Mouse (Mus musculus) embryonic facial prominence, embryonic 14.5 days (tissue): ENCODE data around the gene Atp6v1g1. TPM values are rescaled to one million over a fixed set of nuclear protein-coding genes. Genes with fewer than 3 reads are reported as not detected.

Experiments used
- ATAC-seq: fragments of 200-750 bp; cut with Nextera tagmentation; 2 replicates; pipeline ENCODE4 v1.8.0; 2017; ENCODE audit warnings: low read depth, moderate number of reproducible peaks, moderate TSS enrichment
- DNase-seq: peaks from one replicate; pipeline ENCODE4 v3.0.0-alpha.2; 2015; ENCODE audit warnings: low spot score
- H3K27ac ChIP-seq: fragments of 300-500 bp; sonication (generic); replicated peaks from 2 replicates; pipeline ENCODE4 v1.5.1; 2014; ENCODE audit warnings: low read depth, mild to moderate bottlenecking, low read length, moderate library complexity
- H3K27me3 ChIP-seq: fragments of 300-500 bp; sonication (generic); replicated peaks from 2 replicates; pipeline ENCODE4 v1.6.1; 2014; ENCODE audit warnings: low read length; ENCODE audit not compliant: control insufficient read depth, insufficient read depth
- H3K36me3 ChIP-seq: fragments of 300-500 bp; sonication (generic); 2 replicates; pipeline ENCODE4 v1.6.1; 2014; ENCODE audit warnings: low read length, mixed read lengths; ENCODE audit not compliant: control insufficient read depth, insufficient read depth
- H3K4me1 ChIP-seq: fragments of 300-500 bp; sonication (generic); 2 replicates; pipeline ENCODE4 v1.6.1; 2014; ENCODE audit warnings: antibody characterized with exemption, low read length; ENCODE audit not compliant: control insufficient read depth, insufficient read depth
- H3K4me2 ChIP-seq: fragments of 300-500 bp; sonication (generic); 2 replicates; pipeline ENCODE4 v1.6.1; 2014; ENCODE audit warnings: low read depth, mild to moderate bottlenecking, low read length, moderate library complexity, mixed read lengths
- H3K4me3 ChIP-seq: fragments of 300-500 bp; sonication (generic); 2 replicates; pipeline ENCODE4 v1.5.1; 2014; ENCODE audit warnings: low read depth, mild to moderate bottlenecking, low read length
- H3K9ac ChIP-seq: fragments of 300-500 bp; sonication (generic); 2 replicates; pipeline ENCODE4 v1.6.1; 2014; ENCODE audit warnings: low read depth, mild to moderate bottlenecking, low read length, moderate library complexity, mixed read lengths
- H3K9me3 ChIP-seq: fragments of 300-500 bp; sonication (generic); 2 replicates; pipeline ENCODE4 v1.6.1; 2016; ENCODE audit warnings: low read length; ENCODE audit not compliant: control insufficient read depth
- WGBS: fragments of 180-500 bp; shearing (Covaris S2); extraction: QIAGEN DNeasy Blood & Tissue Kit; methylation state at CpG from one replicate; pipeline ENCODE4 v1.1.7; 2014; 5-methylcytosine and 5-hydroxymethylcytosine counted together
- polyA plus RNA-seq: library from polyadenylated mRNA; unstranded; fragments of >200 nt; fragmentation: Nextera tagmentation; extraction: Ambion mirVana; gene quantifications from 2 replicates; pipeline ENCODE4 v1.2.1, GENCODE M21; 2014

The Atp6v1g1 gene
- polyA plus RNA-seq, 1 experiment from 2014 or later = 275 TPM

DNA sequence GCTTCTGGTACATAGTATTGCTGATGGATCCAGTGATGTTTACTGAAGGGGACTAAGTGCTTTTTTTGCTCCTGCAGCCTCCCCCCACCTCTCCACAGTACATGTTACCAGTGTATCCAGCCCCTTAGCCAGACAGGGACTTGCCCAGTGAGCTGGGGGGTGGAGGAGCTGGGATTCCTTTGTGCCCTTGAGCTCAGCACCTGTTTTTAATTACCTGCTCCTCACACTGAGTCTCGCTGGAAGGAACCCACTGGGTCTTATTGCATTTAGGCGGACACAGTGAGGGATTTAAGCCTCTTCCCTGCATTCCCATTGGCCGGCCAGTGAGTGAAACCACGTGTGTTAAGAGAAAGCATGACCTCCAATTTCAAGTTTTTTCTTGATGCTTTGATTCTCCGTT is 38.0 kb downstream of the Atp6v1g1 start:
- Histone ChIP-seq H3K36me3 (0 out of 2 replicates have a peak, but pooled peaks cover 4% of the 10 kb centered on the region), H3K4me1 (no peaks in the 10 kb centered on the region; the same call in 1 of the 2 replicates), H3K27ac (peak overlapping the region; percentile 63; the same call in 1 of the 2 replicates), H3K27me3 (no peaks in the 10 kb centered on the region), H3K4me3 (no peak overlapping the region), H3K9ac (no peak overlapping the region), H3K9me3 (no peaks in the 10 kb centered on the region), H3K4me2 (no peak overlapping the region)
- ATAC-seq (peak; percentile 74), DNase-seq (peak; percentile 89)
- 19% methylated on average over 5 of the region's 5 CpGs for WGBS

- Histone ChIP-seq H3K27ac (no peak overlapping the region), H3K9me3 (no peaks in the 10 kb centered on the region), H3K4me1 (no peaks in the 10 kb centered on the region; the same call in 1 of the 2 replicates), H3K36me3 (no peaks in the 10 kb centered on the region), H3K4me2 (no peak overlapping the region), H3K9ac (no peak overlapping the region), H3K27me3 (no peaks in the 10 kb centered on the region), H3K4me3 (no peak overlapping the region)
- ATAC-seq (no peak), DNase-seq (no peak)
- 85% methylated on average over 10 of the region's 10 CpGs for WGBS
These were observed 40.6 kb downstream of the Atp6v1g1 start for GRCm38 (mm10) chr4:63585216-63585615.

- Histone ChIP-seq H3K4me3 (no peak overlapping the region), H3K4me1 (no peaks in the 10 kb centered on the region; the same call in 1 of the 2 replicates), H3K27ac (no peak overlapping the region), H3K36me3 (no peaks in the 10 kb centered on the region), H3K9ac (no peak overlapping the region), H3K9me3 (no peaks in the 10 kb centered on the region), H3K27me3 (no peaks in the 10 kb centered on the region), H3K4me2 (no peak overlapping the region)
- DNase-seq (no peak), ATAC-seq (no peak)
- WGBS = 84% methylated on average over 2 of the region's 2 CpGs
These were observed 41.7 kb downstream of the Atp6v1g1 start for GRCm38 (mm10) chr4:63586240-63586639.

DNA sequence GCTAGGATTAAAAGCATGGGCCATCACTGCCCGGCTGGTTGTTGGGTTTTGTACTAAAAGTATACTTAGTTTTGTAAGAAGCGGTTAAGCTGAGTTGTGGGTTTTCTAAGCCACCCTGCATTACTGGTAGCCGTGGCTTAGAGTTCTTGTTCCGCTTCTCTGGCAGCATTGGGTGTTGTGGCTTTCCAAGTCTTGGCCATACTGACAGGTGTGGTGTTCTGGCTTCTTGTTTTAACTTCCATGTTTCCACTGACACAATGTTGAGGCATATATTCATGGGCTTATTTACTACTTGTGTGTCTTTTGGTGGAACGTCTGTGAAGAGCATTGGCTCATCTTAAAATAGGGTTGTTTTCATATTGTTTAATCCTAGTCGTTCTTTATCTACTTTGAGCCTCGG is 45.4 kb downstream of the Atp6v1g1 start:
- ATAC-seq = no peak
- no peaks in the 10 kb centered on the region for H3K27me3 ChIP-seq
- H3K9ac ChIP-seq = no peak overlapping the region
- no peaks in the 10 kb centered on the region for H3K4me1 ChIP-seq
- H3K27ac ChIP-seq = no peak overlapping the region
- 86% methylated on average over 7 of the region's 7 CpGs for WGBS
- no peaks in the 10 kb centered on the region for H3K9me3 ChIP-seq
- H3K36me3 ChIP-seq = no peaks in the 10 kb centered on the region
- no peak overlapping the region for H3K4me3 ChIP-seq
- H3K4me2 ChIP-seq = no peak overlapping the region
- DNase-seq = no peak

DNA sequence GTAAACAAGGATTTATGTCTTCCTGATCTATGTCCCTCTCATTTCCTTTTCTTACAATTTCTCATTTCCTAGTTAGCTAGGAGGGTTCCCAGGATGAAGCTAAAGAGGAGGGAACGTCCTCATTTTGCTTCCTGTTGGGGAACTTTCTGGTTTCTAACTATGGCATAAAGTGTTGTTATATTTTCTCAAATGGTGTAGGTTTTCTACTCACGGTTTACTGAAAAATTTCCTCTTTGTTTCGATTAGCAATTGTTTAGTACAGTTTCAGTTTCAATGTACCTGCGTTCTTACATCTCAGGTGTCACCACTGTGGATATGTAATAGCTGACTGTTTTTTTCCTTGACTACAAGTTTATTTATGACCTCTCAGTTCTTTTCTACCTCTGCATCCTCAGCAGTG is 46.0 kb downstream of the Atp6v1g1 start:
- Histone ChIP-seq H3K27me3 (no peaks in the 10 kb centered on the region), H3K9me3 (no peaks in the 10 kb centered on the region), H3K36me3 (no peaks in the 10 kb centered on the region), H3K4me2 (no peak overlapping the region), H3K4me3 (no peak overlapping the region), H3K4me1 (no peaks in the 10 kb centered on the region), H3K9ac (no peak overlapping the region), H3K27ac (no peak overlapping the region)
- 80% methylated on average over 4 of the region's 4 CpGs for WGBS
- ATAC-seq (no peak), DNase-seq (no peak)

DNA sequence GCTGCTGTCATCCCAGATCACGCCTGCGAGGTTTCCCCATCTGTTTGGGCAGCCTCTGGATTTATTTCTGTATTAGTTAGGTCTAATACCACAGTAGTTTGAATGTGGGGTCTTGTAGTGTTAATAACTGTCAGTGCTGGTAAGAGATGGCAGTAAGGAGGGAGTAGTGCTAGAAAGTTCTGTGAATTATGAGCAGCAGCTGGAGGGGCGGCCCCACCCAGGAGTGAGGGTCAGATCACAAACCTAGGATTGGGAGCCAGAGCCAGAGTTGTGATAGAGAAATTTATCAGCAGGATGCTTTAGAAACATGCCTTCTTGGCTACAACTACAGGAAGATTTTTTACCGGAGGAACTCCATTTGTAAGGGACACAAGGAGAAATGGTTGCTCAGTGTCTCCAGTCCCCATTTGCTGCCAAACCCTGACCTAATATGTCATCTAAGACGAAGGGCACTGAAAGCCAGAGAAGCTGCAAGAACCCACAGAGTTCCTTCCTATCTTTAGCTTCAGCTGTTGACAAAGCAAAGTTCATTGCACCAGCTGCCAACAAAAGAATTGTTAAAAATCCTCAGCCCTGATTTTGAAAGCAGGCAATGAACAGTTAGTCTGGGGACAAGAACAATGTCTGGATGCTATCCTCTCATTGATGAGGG is 50.0 kb downstream of the Atp6v1g1 start:
- H3K27ac ChIP-seq = no peak overlapping the region
- H3K36me3 ChIP-seq = no peaks in the 10 kb centered on the region
- no peak overlapping the region for H3K9ac ChIP-seq
- no peaks in the 10 kb centered on the region for H3K9me3 ChIP-seq
- DNase-seq = peak; percentile 24
- ATAC-seq = no peak
- H3K4me2 ChIP-seq = no peak overlapping the region
- WGBS = 82% methylated on average over 5 of the region's 5 CpGs
- H3K4me3 ChIP-seq = no peak overlapping the region
- no peaks in the 10 kb centered on the region for H3K27me3 ChIP-seq
- no peaks in the 10 kb centered on the region for H3K4me1 ChIP-seq

GRCm38 (mm10) chr4:63595259-63595658 is 50.7 kb downstream of the Atp6v1g1 start:
- no peak for ATAC-seq
- H3K4me1 ChIP-seq = no peaks in the 10 kb centered on the region
- H3K4me2 ChIP-seq = no peak overlapping the region
- no peak overlapping the region for H3K27ac ChIP-seq
- H3K9ac ChIP-seq = no peak overlapping the region
- DNase-seq = no peak
- H3K9me3 ChIP-seq = no peaks in the 10 kb centered on the region
- H3K27me3 ChIP-seq = no peaks in the 10 kb centered on the region
- whole genome bisulfite sequencing = 79% methylated on average over 10 of the region's 10 CpGs
- no peak overlapping the region for H3K4me3 ChIP-seq
- H3K36me3 ChIP-seq = no peaks in the 10 kb centered on the region

DNA sequence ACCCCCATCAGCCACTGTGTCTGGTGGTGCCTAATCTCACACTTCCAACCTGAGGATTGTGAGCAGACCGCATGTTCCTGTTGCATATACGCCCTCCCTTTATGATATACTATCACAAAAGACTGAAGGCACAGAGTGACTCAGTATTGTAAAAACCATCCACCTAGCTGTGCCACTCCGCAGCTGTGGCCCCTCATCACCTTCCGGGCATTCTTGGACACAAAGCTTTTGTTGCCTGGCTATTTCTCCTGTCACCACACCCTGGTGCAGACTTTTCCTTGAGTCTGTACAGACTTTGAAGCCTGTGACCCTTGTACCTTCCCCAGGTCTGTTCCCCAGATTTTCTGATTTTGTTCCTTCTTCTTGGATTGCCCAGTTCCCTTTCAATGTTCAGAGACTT is 51.4 kb downstream of the Atp6v1g1 start:
- no peaks in the 10 kb centered on the region for H3K4me1 ChIP-seq
- no peak for ATAC-seq

More for the DNA sequence above, 51.4 kb downstream of the Atp6v1g1 start:
- Histone ChIP-seq H3K27ac (no peak overlapping the region), H3K4me3 (no peak overlapping the region), H3K4me2 (no peak overlapping the region), H3K36me3 (no peaks in the 10 kb centered on the region), H3K27me3 (no peaks in the 10 kb centered on the region), H3K9ac (no peak overlapping the region), H3K9me3 (no peaks in the 10 kb centered on the region)
- no peak for DNase-seq
- WGBS = 93% methylated on average over 4 of the region's 4 CpGs
